Mouse (Mus musculus) adrenal gland, postnatal 0 days (tissue): ENCODE measurements around the gene Sdr39u1. TPM values are rescaled to one million over a fixed set of nuclear protein-coding genes. Genes with fewer than 3 reads are reported as not detected.

Experiments used
- polyA plus RNA-seq: library from polyadenylated mRNA; unstranded; fragments of >200 nt; fragmentation: Nextera tagmentation; extraction: Ambion mirVana; gene quantifications from 2 replicates; pipeline ENCODE4 v1.2.1, GENCODE M21; 2015

Gene Sdr39u1
- 55.6 and 63.8 TPM in 2 replicates for polyA plus RNA-seq

DNA sequence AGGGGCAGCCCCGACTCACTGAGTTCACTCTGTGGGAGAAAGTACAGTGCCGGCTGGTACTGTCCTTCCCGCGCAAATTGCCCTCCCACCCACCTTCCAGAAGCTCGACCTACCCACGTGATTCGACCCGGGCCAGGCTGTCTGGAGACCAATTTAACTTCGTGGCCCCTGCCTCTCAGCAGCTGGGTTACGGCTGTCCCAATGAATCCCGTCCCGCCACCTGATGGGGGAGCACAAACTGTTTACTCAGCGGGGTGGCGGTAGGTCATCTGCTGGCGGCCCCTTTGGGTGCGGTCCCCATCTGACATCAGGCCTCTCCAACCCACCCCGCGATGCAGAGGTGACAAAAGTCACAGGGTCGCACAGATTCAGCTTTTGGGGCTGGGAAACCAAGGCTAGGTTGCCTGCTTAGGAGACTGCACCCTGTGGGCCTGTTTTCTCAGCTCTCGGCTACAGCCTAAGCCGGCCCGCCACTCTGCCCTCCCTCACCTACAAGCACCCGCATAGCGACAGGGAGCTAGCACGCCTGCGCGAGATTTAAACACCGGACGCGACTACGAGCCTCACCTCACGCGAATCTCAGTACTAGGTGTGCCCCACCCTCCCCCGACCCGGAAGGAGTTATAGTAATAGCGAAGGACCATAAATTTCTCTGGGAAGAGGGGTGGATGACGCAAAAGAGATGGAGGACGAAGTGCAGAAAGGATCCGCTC is at the start of gene Sdr39u1:
Gene Sdr39u1 (minus strand): TSS at position 593 of the 713 bp plus-strand sequence.

DNA sequence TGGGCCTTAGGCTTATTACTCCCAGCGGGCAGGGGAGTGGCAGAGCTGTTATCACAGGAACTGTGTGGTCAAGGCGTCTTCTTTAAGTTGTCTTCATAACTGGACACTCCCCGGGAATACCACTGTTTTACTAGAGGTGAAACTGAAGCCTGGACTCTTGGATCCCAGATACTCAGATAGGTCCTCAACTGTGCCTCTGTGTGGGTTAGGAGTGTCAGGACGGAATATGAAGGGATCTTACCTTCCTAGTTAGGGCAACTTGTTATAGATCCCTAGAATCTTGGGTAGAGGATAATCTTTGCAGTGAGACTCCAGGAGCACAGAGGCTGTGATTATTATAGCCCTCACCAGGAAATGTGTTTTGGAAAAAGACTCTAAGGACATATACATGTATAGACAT is 44.5 kb upstream of the Sdr39u1 start, which contains the start of gene Cma1:
Gene Cma1 (minus strand): TSS at position 101 of the 400 bp plus-strand sequence.

DNA sequence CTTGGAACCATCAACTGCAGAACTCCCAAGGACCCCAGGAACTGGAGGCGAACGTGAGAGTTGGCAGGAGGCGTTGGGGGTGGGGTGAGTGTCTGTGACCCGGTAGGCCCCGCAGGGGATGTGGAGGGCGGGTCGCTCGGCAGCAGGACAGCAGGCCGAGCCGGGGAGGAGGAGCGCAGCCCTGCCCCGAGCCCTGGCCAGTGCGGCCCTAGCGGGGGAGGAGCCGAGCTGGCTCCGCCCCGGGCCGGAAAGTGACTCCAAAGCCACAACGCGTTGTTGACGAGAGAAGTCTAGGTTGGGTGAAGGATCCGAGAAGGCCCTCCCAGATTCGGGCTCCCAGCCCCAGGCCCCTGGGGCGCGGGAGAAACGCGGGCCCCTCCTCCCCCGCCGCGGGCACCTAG is 15.4 kb downstream of the Sdr39u1 start, which contains the start of gene Khnyn:
Gene Khnyn (plus strand): TSS at position 235 of the 401 bp plus-strand sequence.

DNA sequence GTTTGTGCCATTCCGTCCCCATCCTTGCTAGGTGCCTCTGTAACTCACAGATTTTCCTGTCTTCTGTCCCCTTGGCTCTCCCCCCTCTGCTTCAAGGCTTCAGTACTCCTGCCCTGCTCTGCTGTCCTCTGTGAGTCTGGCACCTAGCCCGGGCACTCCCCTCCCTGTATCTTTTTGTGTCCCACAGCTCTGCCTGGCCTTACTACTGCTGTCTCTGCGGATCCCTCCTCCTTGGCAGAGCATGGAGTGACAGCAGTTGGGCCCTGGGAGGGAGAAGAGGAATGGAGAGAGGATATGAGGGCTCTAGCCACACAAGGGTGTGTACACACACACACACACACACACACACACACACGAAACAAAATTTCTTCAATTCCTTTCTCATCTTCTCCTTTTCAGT is 15.9 kb downstream of the Sdr39u1 start, which contains the start of gene Cbln3:
Gene Cbln3 (minus strand): TSS at position 227 of the 400 bp plus-strand sequence.

DNA sequence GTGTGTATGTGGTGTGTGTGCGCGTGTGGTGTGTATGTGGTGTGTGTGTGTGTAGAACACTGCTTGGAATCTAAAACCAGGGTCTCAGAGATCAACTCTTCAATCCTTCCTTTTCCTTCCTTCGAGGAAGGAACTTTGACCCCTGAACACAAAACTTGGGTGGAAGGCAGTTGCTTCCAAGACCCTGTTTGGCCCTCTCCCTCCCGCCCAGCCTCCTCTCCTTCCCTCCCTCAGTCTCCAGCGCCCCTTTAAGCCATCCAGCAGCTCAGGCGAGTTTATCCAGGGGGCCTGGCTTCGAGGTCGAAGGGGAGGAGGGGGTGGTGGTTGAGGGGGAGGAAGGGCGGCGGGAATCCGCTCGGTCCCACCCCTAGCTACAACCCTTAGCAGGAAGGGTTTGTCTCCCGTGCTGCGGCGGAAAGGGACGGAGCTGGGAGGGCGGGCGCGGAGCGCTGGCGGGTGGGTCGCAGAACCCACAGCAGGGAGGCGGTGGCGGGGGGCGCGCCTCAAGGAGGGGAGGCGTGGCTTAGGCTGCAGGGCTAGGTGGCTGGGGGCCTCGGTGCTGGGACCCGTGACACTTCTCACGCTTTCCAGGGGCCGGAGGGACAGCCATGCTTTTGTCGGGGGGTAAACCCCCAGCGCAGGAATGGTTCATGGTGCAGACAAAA is 46.3 kb downstream of the Sdr39u1 start, which contains the start of gene Nynrin:
Gene Nynrin (plus strand): TSS at position 390 of the 665 bp plus-strand sequence.

Other genes with a start within 250 kb of the Sdr39u1 start
- gene Mdp1, start 239.8 kb downstream of the Sdr39u1 start, polyA plus RNA-seq, result 63.2 and 95.3 TPM in 2 replicates
- 30.6 and 43.5 TPM in 2 replicates for gene Gmpr2, start 228.4 kb downstream of the Sdr39u1 start, polyA plus RNA-seq
- 635 and 779 TPM in 2 replicates for gene Nedd8, start 228.2 kb downstream of the Sdr39u1 start, polyA plus RNA-seq
- gene Tinf2, start 218.5 kb downstream of the Sdr39u1 start, polyA plus RNA-seq, result 16.5 and 25.7 TPM in 2 replicates
- 0.47 and 1.2 TPM in 2 replicates for gene Tgm1, start 186.4 kb downstream of the Sdr39u1 start, polyA plus RNA-seq
- gene Rabggta, start 178.0 kb downstream of the Sdr39u1 start, polyA plus RNA-seq, result 15.1 and 23.2 TPM in 2 replicates
- 69.6 and 82.1 TPM in 2 replicates for gene Dhrs1, start 154.6 kb downstream of the Sdr39u1 start, polyA plus RNA-seq
- gene Nop9, start 154.6 kb downstream of the Sdr39u1 start, polyA plus RNA-seq, result 14.2 and 22.9 TPM in 2 replicates
- 2.3 and 3.7 TPM in 2 replicates for gene Cideb, start 141.8 kb downstream of the Sdr39u1 start, polyA plus RNA-seq
- gene Ltb4r2, start 138.9 kb downstream of the Sdr39u1 start, polyA plus RNA-seq, result 0.11 and 0.75 TPM in 2 replicates
- gene Ltb4r1, start 134.3 kb downstream of the Sdr39u1 start, polyA plus RNA-seq, result 1.4 and 1.9 TPM in 2 replicates
- 3.7 and 4.4 TPM in 2 replicates for gene Adcy4, start 116.2 kb downstream of the Sdr39u1 start, polyA plus RNA-seq
- gene Ripk3, start 111.4 kb downstream of the Sdr39u1 start, polyA plus RNA-seq, result 9.4 and 11.5 TPM in 2 replicates
- gene Nfatc4, start 77.1 kb downstream of the Sdr39u1 start, polyA plus RNA-seq, result 12.6 and 13.1 TPM in 2 replicates
- gene Nynrin, start 46.3 kb downstream of the Sdr39u1 start, polyA plus RNA-seq, result 5.9 and 6.6 TPM in 2 replicates
- 0.28 and 0.29 TPM in 2 replicates for gene Cbln3, start 15.9 kb downstream of the Sdr39u1 start, polyA plus RNA-seq
- gene Khnyn, start 15.3 kb downstream of the Sdr39u1 start, polyA plus RNA-seq, result 7.3 and 9.3 TPM in 2 replicates
- gene Cma1, start 44.4 kb upstream of the Sdr39u1 start, polyA plus RNA-seq, result 45.9 and 61.2 TPM in 2 replicates
- not detected in 2 replicates for gene Cma2, start 50.7 kb upstream of the Sdr39u1 start, polyA plus RNA-seq
- not detected in 2 replicates for gene Mcpt1, start 117.7 kb upstream of the Sdr39u1 start, polyA plus RNA-seq
- not detected in 2 replicates for gene Mcpt9, start 130.2 kb upstream of the Sdr39u1 start, polyA plus RNA-seq
- 0.12 TPM in 1 of 2 replicates, not detected in the other for gene Mcpt2, start 141.7 kb upstream of the Sdr39u1 start, polyA plus RNA-seq
- gene Mcpt4, start 162.0 kb upstream of the Sdr39u1 start, polyA plus RNA-seq, result 3.6 and 6.1 TPM in 2 replicates
- 0.30 and 0.81 TPM in 2 replicates for gene Mcpt8, start 185.0 kb upstream of the Sdr39u1 start, polyA plus RNA-seq
- gene Ctsg, start 202.3 kb upstream of the Sdr39u1 start, polyA plus RNA-seq, result 2.7 and 3.5 TPM in 2 replicates
- gene Gzme, start 220.3 kb upstream of the Sdr39u1 start, polyA plus RNA-seq, result not detected in 2 replicates
- gene Gzmd, start 232.3 kb upstream of the Sdr39u1 start, polyA plus RNA-seq, result not detected in 2 replicates